Mouse (Mus musculus) activated CD4-positive, CD25-positive, alpha-beta regulatory T cell, adult 4 months (primary cell): ENCODE measurements around the gene Pde1b. TPM values are rescaled to one million over a fixed set of nuclear protein-coding genes. Genes with fewer than 3 reads are reported as not detected.
A peak's percentile ranks its signal among the peaks of the same experiment; 100 is the strongest.

Experiments
- ATAC-seq: one replicate; pipeline ENCODE4 v1.8.0; 2017
- polyA plus RNA-seq, 2 experiments: library from polyadenylated mRNA; unstranded; fragments of 100-300 nt; shearing (Covaris generic); gene quantifications; one replicate each; pipeline ENCODE4 v1.2.1; 2017

The Pde1b gene
- polyA plus RNA-seq, result 1 to 10 TPM; 2.5 to 4.2 TPM

GRCm38 (mm10) chr15:103502435-103503250, at the start of gene Pde1b:
TSS of gene Pde1b (plus strand) at chr15:103503034.
- peak; percentile 68 for ATAC-seq

DNA sequence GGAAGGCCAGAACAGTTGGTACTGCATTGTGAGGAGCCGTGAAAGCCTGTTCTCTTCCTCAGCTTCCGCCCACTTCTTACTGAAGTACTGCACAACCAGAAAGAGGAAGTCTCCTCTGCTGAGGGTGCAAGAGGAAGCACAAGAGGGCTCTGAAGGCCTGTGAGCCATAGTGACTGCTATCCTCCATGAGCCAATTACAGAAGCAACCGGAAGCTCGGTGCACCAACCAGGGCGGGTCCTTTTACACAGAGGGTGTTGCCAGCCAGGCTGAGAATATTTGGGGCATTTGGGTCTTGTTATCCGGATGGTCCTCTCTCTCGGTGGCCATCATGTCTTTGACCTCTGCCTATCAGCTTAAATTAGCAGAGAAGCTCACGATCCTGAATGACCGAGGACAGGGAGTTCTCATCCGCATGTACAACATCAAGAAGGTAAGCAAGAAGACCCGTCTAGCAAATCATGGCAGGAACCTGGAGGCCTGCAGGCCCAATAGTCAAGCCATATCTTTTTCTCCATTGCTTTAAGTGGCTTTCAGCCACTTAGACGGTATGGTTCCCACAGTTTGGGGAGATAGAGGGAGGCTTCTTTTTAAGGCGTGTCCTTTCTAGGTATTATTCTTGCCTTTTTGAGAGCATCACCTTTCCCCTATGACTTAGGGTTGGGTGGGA, 49.1 kb upstream of the Pde1b start, which contains the start of gene Nckap1l:
Nckap1l (plus strand) TSS at position 244 of the 668 bp plus-strand sequence.
- peak; percentile 100 for ATAC-seq

GRCm38 (mm10) chr15:103454449-103454848, 48.4 kb upstream of the Pde1b start:
- ATAC-seq, result no peak

- ATAC-seq, result no peak
These were observed 40.1 kb upstream of the Pde1b start for GRCm38 (mm10) chr15:103462539-103463261.

GRCm38 (mm10) chr15:103471488-103472194, 31.2 kb upstream of the Pde1b start:
- ATAC-seq, result no peak

DNA sequence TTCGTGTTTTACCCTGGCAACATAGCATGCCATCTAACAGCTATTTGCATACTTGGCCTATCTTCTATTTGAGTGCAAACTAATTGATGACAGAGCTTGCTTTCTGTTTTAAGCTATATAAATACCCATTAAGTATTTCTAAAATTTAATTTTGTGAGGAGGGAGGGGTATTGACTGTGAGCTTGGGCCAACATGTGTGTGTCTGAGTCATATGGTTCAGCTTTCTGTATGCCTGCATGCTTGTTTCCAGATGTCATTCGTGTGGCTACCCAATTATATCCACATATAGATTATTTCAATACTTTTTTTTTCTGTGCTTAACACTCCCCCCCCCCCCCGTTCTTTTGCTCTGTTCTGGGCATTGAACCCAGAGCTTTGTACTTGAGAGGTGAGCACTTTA, 30.6 kb upstream of the Pde1b start:
- no peak for ATAC-seq

DNA sequence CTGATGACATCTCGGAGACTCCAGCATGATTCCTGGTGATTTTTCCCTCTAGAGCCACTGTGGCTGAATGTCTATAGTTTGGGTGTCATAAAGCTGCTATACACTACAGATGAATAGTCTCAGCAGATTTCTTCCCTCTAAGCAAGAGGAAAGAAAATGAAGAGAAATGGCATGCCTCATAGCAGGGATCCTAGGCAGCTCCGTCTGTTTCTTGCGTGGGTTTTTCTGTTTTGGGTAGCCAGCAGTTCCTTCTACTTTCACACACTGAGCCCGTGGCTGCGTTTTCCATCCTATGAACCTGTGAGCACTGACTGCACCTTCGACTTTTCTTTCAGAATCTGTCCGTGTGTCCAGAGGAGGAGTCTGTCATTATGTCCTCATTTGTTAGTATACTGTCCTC, 29.7 kb upstream of the Pde1b start:
- ATAC-seq, result no peak

DNA sequence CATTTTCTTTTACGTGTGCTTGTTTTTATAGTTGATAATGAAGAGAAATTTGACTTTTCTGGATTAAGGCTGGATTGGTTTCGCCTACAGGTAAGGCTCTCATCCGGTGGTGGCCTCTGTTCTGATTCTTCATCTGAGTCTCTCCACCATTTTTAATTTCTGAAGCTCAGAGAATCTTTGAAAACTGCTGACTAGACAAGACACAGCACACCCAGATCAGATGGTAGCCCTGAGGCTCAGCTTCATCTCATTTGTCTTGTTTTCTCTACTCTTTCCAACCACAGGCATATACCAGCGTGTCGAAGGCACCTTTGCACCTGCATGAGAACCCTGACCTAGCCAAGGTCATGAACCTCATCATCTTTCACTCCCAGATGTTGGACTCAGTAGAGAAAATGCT, 29.1 kb upstream of the Pde1b start:
- no peak for ATAC-seq

DNA sequence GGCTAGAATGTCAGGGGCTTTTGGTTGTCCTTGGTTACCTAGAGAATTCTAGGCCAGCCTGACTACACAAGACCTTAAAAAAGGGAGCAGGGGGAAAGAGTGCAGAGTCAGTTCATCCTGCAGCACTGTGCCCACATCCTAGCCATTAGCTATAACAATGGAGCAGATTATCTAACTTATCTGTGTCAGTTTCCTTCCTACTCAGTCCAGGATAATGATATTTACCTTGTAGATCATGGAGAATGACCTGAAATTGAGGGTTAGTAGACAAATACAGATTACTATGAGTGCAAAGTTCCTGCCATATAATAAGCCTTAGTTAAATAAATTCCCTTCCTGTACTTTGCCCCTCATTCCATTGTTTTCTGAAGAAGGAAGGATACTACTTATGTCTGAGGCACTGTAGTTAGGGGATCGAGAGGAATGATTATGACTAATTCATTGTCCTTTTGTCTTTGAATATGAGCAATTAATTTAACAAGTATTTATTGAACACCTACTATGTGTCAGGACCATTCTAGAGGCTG, 23.7 kb upstream of the Pde1b start:
- no peak for ATAC-seq

DNA sequence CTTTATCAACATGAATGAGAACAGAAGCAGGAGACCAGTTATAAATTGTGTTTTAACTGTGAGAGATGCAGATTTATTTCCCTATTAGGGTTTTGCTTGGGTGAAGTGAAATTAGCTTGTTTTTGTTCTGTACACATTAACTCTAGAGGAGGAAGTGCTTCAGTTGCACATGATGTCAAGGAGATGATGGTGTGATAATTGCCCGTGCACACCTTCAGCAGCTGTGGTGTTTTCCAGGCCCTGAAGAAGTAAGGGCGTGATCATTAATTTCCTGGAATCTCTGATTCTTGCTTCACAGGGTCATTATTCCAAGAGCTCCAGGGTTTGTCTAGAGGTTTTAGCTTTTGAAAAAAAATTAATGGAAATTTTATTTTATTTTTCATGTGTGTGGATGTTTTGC, 22.7 kb upstream of the Pde1b start:
- no peak for ATAC-seq

GRCm38 (mm10) chr15:103482488-103482887, 20.3 kb upstream of the Pde1b start:
- no peak for ATAC-seq

DNA sequence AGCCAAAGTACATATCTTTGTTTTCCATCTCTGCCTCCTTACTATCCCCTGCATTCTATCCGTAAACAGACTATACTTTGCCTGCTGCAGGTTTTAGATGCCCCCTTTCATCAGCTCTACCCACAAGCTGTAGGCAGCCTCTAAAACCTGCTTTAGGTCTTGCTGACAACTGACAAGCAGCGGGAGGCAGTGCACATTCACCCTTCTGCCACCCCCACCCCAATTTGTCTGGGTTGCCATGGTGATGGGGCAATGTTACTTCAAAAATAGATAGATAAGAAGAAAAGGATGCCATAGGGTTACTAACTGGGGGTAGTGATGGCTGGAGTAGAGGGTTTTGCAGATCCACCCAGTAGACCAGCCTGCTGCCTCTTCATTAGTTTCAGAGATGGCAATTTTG, 18.3 kb upstream of the Pde1b start:
- no peak for ATAC-seq

DNA sequence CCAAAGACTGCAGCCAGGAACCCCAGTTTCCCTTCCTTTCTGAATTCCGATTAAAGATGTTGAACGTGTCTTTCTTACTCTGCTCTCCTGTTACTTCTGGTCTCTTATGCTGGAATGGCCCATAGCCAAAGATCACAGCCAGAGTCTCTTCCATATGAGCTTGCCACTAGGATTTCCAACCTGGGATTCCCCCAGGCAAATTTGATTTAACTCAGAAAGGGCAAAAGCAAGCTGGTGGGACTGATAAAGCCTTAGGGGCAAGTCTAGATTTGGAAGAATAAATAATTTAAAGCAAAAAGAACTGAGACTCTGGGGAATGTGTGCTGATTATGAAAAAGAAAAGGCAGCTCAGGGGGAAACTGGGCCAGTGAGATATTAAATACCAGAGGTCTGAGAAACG, 17.7 kb upstream of the Pde1b start:
- no peak for ATAC-seq

DNA sequence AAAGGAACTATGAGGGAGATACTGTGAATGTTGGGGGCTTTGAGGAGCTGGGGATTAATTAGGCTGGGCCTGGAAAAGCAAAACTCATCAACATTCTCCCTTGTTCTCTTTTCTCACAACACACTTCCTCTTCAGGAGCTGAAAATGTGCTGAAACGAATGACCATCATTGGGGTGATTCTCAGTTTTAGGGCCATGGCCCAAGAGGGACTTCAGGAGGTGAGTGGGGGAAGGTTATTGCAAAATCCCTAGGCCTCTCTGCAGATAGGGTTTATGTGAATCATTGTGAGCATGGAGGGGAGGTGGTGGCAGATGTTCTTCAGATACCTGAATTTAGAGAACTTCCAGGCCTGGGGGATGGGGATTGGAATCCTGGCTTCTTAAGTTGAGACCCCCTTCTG, 16.2 kb upstream of the Pde1b start:
- ATAC-seq, result no peak

DNA sequence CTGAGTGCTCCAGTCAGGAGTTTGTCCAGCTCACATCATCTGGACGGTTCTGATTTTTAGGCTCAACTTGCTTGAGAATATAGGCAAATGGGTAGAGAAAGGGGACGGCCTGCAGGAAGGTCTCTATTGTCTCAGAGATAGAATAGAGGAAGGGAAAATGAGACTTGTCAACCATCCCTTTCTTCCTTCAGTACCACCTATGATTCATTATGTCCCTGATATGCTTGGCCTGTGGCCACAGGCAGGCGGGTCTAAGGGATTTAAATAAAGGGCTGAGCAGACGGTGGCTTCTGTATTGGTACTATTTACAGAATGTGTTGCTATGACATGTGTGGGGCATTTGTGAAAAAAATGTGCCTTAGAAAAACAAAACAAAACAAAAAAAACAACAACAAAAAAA, 14.5 kb upstream of the Pde1b start:
- no peak for ATAC-seq

GRCm38 (mm10) chr15:103496204-103497140, 6.4 kb upstream of the Pde1b start:
- no peak for ATAC-seq

DNA sequence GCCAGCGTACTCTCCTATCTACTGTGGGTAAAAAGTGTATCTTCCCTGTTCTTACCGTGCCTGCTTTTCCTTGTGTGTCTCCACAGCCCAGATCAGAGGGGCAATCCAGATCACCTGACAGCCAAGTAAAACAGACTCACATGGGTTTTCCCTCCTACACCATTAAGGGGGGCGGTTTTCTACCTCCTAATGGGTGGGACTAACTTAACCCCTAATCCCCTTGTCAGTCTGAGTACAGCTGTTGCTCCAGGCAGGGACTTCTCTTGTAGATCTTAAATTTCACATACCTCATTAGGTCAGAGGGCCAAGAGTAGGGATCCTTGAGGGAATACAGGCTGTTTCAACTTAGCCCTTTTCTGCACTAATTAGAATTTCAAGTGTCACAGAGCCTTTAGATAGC, 4.7 kb upstream of the Pde1b start:
- ATAC-seq, result no peak

DNA sequence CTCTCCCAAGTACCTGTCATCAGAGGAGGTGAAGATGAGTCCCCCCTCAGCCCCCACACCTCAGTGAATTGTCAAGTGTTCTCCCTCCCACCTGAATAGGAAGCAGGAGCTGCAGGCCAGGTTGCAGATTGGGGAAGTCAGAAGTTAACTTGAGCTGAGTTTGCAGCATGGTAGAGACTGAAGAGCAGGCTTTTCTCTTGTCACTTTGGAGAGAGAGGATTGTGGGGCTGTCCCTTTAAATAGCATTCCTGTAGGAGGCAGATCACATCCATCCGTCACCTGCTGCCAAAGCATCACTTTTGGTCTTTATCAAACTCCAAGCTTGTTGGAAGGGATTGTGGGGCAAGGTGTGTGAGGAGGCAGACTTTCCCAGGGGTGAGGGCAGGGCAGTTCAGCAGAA, 2.1 kb upstream of the Pde1b start:
- no peak for ATAC-seq

GRCm38 (mm10) chr15:103501186-103501585, 1.6 kb upstream of the Pde1b start:
- ATAC-seq, result no peak

- no peak for ATAC-seq
These were observed 392 bp downstream of the Pde1b start for GRCm38 (mm10) chr15:103503251-103503600.

DNA sequence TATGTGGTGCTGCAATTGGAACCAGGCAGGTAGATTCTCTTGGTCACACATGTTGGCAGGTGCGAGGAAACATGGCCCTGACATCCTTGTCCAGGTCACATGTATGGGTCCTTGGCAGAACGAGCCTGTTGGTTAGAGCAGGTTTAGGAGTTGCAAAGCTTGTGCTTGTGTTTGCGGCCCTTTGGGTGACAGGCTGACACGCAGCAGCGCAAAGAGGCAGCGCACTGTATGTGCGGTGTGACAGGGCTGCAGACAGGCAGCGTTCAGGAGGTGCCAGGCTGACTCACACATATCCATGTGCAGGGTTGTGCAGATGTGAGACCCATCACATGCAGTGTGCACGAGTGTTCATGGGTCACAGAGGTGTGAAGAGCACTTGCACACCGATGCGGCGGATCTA, 826 bp downstream of the Pde1b start:
- ATAC-seq, result no peak

- ATAC-seq, result no peak
These were observed 6.5 kb downstream of the Pde1b start for GRCm38 (mm10) chr15:103509317-103509716.
